Mouse (Mus musculus) forebrain, embryonic 11.5 days (tissue): Measurements from ENCODE around the gene Tbc1d2b. TPM values are rescaled to one million over a fixed set of nuclear protein-coding genes. Genes with fewer than 3 reads are reported as not detected.

ENCODE experiments used
- ATAC-seq: fragments of 200-750 bp; cut with Nextera tagmentation; replicated peaks from 2 replicates; pipeline ENCODE4 v1.8.0; 2017; ENCODE audit warnings: moderate TSS enrichment; ENCODE audit not compliant: low FRiP score
- DNase-seq: peaks from one replicate; pipeline ENCODE4 v3.0.0-alpha.2; 2017; ENCODE audit warnings: low spot score
- H3K27ac ChIP-seq: fragments of 300-500 bp; sonication (generic); 2 replicates; pipeline ENCODE4 v1.5.1; 2014; ENCODE audit warnings: low read depth, low read length
- H3K27me3 ChIP-seq: fragments of 300-500 bp; sonication (generic); 2 replicates; pipeline ENCODE4 v1.6.1; 2014; ENCODE audit warnings: mild to moderate bottlenecking, low read length, mixed read lengths; ENCODE audit not compliant: control insufficient read depth, insufficient read depth
- H3K36me3 ChIP-seq: fragments of 300-500 bp; sonication (generic); 2 replicates; pipeline ENCODE4 v1.6.1; 2014; ENCODE audit warnings: mild to moderate bottlenecking, low read length, moderate library complexity, mixed read lengths; ENCODE audit not compliant: control insufficient read depth, insufficient read depth
- H3K4me1 ChIP-seq: fragments of 300-500 bp; sonication (generic); replicated peaks from 2 replicates; pipeline ENCODE4 v1.6.1; 2014; ENCODE audit warnings: low read length, mixed read lengths; ENCODE audit not compliant: control insufficient read depth, insufficient read depth
- H3K4me2 ChIP-seq: fragments of 300-500 bp; sonication (generic); 2 replicates; pipeline ENCODE4 v1.6.1; 2014; ENCODE audit warnings: low read depth, mild to moderate bottlenecking, low read length, moderate library complexity, mixed read lengths; ENCODE audit not compliant: severe bottlenecking
- H3K4me3 ChIP-seq: fragments of 300-500 bp; sonication (generic); 2 replicates; pipeline ENCODE4 v1.5.1; 2014; ENCODE audit warnings: low read depth, low read length
- H3K9ac ChIP-seq: fragments of 300-500 bp; sonication (generic); 2 replicates; pipeline ENCODE4 v1.6.1; 2014; ENCODE audit warnings: low read length
- H3K9me3 ChIP-seq: fragments of 300-500 bp; sonication (generic); 2 replicates; pipeline ENCODE4 v1.6.1; 2016; ENCODE audit warnings: low read length, mixed read lengths; ENCODE audit not compliant: control insufficient read depth
- WGBS: fragments of 180-500 bp; shearing (Covaris S2); extraction: QIAGEN DNeasy Blood & Tissue Kit; methylation state at CpG from one replicate; pipeline ENCODE4 v1.1.7; 2014; 5-methylcytosine and 5-hydroxymethylcytosine counted together
- polyA plus RNA-seq: library from polyadenylated mRNA; unstranded; fragments of >200 nt; fragmentation: Nextera tagmentation; extraction: Ambion mirVana; gene quantifications from 2 replicates; pipeline ENCODE4 v1.2.1, GENCODE M21; 2014

Tbc1d2b gene
- polyA plus RNA-seq, 1 experiment from 2014 or later, result 11.6 TPM

DNA sequence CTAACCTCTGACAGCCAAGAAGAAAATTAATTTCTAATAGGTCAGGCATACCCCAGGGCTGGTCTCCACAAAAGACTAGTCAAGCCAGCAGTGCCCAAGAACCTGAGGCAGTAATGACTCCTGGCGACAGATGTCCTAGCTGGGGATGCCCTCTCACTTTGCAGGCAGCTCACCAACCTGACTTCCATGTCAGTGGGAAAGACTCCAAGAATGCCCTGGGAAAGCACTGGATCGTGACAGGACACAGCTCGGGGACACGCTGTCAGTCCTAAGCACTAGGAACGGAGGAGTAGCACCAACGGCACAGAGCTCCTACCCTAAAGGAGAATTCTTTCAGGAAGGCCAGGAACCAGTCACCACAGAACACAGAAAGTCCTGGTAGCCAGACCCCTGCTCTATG lies 28.3 kb downstream of the Tbc1d2b start:
- no peak overlapping the region for H3K4me3 ChIP-seq
- DNase-seq (no peak), ATAC-seq (no peak)
- 87% methylated on average over 6 of the region's 6 CpGs for WGBS
- H3K9me3 ChIP-seq, result no peaks in the 10 kb centered on the region
- H3K27ac ChIP-seq, result no peak overlapping the region
- H3K4me2 ChIP-seq, result no peak overlapping the region
- H3K9ac ChIP-seq, result no peak overlapping the region
- H3K4me1 ChIP-seq, result no peaks in the 10 kb centered on the region
- H3K36me3 ChIP-seq, result no peaks in the 10 kb centered on the region
- H3K27me3 ChIP-seq, result no peaks in the 10 kb centered on the region

DNA sequence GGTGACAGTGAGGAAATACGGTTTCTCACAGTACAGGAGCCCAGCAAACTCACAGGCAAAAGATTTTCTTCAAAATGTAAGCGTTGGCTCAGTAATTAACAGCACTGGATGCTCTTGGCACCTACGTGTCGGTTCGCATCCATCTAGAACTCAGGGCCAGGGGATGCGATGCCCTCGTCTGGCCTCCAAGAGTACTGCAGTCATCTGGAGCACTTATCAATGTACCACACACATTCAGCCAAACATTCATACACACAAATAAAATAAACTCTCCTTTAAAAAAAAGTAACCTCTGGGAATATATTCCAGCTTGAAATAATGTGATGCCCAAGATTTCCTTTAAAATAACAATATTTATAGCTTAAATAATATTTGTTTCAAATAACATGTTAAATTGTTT lies 29.0 kb downstream of the Tbc1d2b start:
- WGBS, result 70% methylated on average over 7 of the region's 7 CpGs
- no peak overlapping the region for H3K4me3 ChIP-seq
- H3K27me3 ChIP-seq, result no peaks in the 10 kb centered on the region
- H3K27ac ChIP-seq, result no peak overlapping the region
- no peaks in the 10 kb centered on the region for H3K9me3 ChIP-seq
- no peak overlapping the region for H3K4me2 ChIP-seq
- ATAC-seq, result no peak
- H3K4me1 ChIP-seq, result no peaks in the 10 kb centered on the region
- H3K36me3 ChIP-seq, result no peaks in the 10 kb centered on the region
- H3K9ac ChIP-seq, result no peak overlapping the region
- no peak for DNase-seq

DNA sequence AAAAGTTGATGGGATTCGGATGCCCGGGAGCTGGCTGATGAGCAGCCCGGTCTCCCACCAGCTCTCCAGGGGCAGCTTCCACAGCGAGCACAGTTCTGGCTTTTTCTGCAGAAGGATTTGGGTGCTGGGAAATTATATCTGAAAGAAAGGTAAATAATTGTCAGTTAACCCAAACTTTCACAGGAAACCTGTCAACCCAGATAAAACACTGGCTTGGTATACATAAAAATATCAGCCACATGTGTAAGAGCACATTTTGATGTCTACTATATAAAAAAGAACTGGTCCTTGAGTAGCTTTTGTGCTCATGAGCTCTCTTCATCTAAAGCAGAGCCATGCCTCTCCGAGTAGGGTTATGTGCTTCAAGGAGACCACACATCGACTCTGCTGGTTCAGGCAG lies 29.6 kb downstream of the Tbc1d2b start:
- DNase-seq (no peak), ATAC-seq (no peak)
- 96% methylated on average over 6 of the region's 6 CpGs for WGBS
- H3K9ac ChIP-seq, result no peak overlapping the region
- H3K9me3 ChIP-seq, result no peaks in the 10 kb centered on the region
- H3K4me3 ChIP-seq, result no peak overlapping the region
- no peak overlapping the region for H3K27ac ChIP-seq
- no peaks in the 10 kb centered on the region for H3K36me3 ChIP-seq
- no peak overlapping the region for H3K4me2 ChIP-seq
- H3K4me1 ChIP-seq, result no peaks in the 10 kb centered on the region
- no peaks in the 10 kb centered on the region for H3K27me3 ChIP-seq

DNA sequence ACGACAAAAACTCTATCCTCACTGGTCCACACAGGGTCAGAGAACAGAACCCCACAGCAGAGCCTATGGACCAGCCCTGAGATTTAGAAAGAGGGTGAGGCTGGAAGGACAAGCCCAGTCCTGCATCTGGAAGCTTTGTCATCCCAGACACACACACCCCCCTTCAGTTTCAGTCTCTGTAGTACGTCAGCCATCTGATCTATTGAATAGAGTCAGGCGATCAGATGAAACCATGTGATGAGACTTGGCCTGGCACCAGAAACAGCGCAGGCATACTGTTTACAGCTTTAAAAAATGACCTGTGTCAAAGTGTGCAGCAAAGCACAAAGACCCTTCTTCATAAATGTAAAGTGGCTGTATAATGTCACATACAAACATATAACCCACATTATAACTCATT lies 30.0 kb downstream of the Tbc1d2b start:
- ATAC-seq (no peak), DNase-seq (no peak)
- no peaks in the 10 kb centered on the region for H3K4me1 ChIP-seq
- H3K9ac ChIP-seq, result no peak overlapping the region
- no peaks in the 10 kb centered on the region for H3K27me3 ChIP-seq
- 83% methylated on average over 4 of the region's 4 CpGs for WGBS
- no peak overlapping the region for H3K27ac ChIP-seq
- no peak overlapping the region for H3K4me2 ChIP-seq
- no peaks in the 10 kb centered on the region for H3K9me3 ChIP-seq
- no peaks in the 10 kb centered on the region for H3K36me3 ChIP-seq
- H3K4me3 ChIP-seq, result no peak overlapping the region

DNA sequence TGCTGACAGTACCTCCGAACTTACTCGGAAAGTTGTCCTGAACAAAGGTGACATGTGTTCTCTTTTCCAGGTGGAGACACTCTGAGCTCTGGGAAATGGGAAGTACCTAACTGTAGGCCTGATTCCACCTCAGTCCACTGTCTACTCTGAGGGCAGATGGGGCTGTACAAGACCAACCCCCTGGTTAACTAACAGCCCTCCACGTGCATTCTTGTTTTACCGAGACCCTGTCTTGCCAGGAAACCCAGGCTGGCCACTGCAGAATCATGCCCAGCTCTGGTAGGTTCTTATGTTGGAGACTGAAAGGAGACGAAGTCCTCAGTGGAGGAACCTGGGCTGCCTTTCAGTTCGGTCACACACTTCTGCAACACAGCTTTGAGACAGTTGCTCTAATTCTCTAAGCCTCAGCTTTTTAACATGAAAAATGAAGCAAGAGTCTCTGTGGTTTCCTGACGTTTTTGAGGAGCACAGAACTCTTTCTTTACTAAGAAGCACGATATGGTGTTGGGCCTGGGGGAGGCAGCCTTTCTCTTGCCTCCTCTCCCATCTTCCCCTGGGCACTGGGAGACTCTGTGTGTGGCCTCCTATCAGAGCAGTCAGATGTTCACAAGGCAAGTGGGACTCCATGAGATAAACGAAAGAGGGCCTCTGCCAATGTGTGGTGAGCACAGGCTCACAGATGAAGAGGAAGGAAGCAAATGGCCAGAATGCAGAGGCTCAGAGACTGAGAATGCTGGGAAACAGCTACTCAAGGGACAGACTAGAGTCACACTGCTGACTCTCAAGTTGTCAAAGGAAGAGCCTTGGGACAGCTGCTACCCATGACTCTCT lies 33.2 kb downstream of the Tbc1d2b start:
- 90% methylated on average over 9 of the region's 9 CpGs for WGBS
- Histone ChIP-seq H3K4me1 (no peaks in the 10 kb centered on the region), H3K4me3 (no peak overlapping the region), H3K4me2 (no peak overlapping the region), H3K9me3 (no peaks in the 10 kb centered on the region), H3K27ac (no peak overlapping the region), H3K36me3 (no peaks in the 10 kb centered on the region), H3K27me3 (no peaks in the 10 kb centered on the region), H3K9ac (no peak overlapping the region)
- ATAC-seq (0 out of 2 replicates have a peak, but pooled peaks have one; percentile 48), DNase-seq (no peak)

DNA sequence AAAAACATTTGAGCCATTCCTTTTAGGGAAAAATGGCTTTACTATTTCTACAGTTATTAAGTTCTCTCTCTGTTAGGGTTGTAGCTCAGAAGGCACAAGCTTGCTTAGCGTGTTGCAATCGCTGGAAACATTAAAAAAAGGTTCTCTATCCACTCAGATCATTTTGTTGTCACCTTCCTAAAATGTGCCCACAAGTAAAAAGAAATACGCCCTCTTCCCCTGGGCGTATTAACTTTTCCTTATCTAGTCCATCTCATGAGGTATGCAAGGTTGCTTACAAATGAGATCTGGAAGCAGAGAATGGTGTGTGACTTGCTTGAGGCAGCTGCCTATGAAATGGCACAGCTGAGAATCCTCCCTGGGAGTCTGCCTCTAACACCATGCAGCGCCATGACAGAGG lies 33.8 kb downstream of the Tbc1d2b start:
- WGBS, result 95% methylated on average over 5 of the region's 5 CpGs
- DNase-seq, result no peak
- no peak overlapping the region for H3K9ac ChIP-seq
- H3K4me2 ChIP-seq, result no peak overlapping the region
- ATAC-seq, result no peak
- no peaks in the 10 kb centered on the region for H3K9me3 ChIP-seq
- H3K4me3 ChIP-seq, result no peak overlapping the region
- H3K4me1 ChIP-seq, result no peaks in the 10 kb centered on the region
- no peaks in the 10 kb centered on the region for H3K36me3 ChIP-seq
- no peak overlapping the region for H3K27ac ChIP-seq
- H3K27me3 ChIP-seq, result no peaks in the 10 kb centered on the region

DNA sequence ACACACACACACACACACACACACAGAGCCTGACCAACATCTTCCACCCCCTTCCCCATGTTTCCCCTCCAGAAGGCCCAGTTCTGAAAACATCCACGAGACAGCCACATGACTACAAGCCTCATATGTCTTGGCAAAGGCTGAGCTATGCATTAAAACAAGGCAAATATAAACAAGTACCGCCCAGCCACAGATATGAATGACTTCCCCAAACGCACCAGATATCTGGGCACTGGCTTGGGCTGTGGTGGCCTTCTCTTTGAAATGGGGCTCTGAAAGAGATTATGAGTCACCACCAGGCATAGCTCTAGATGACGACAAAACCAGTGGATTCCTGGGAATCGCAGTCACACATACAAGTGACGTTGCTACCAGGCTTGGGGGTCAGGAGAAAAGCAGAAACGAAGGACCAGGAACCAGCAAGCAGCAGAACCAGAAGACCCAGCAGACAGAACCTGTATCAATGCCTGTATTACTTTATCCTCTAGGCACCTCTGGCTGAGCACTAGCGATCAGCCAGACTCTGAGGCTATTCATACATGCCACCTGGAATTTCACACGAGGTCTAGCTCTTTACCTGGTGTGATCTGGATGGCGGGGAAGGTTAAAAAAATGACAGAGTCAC lies 35.2 kb downstream of the Tbc1d2b start:
- Histone ChIP-seq H3K4me1 (no peaks in the 10 kb centered on the region), H3K4me3 (no peak overlapping the region), H3K36me3 (no peaks in the 10 kb centered on the region), H3K9ac (no peak overlapping the region), H3K27ac (no peak overlapping the region), H3K9me3 (no peaks in the 10 kb centered on the region), H3K4me2 (no peak overlapping the region), H3K27me3 (no peaks in the 10 kb centered on the region)
- no peak for ATAC-seq
- WGBS, result 90% methylated on average over 10 of the region's 10 CpGs
- DNase-seq, result no peak

DNA sequence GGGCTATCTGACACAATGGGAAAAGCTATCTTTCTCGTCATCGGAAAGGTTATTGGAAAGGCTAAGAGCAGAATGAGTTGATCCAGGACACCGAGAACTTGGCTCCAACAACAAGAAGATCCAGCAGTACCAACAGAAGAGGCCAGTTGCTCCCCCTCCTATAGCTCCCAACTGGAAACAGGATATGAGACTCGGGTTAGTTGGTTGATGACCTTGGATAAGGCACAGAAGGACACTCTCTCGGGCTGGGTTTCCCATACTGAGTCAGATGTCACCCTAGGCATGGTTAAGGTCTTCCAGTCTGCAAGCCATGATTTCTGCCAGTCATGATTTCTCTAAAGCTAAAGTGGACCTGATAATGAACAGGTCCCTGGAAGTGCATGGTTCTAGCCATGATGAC lies 35.8 kb downstream of the Tbc1d2b start:
- 94% methylated on average over 5 of the region's 5 CpGs for WGBS
- H3K27me3 ChIP-seq, result no peaks in the 10 kb centered on the region
- no peak overlapping the region for H3K4me3 ChIP-seq
- no peaks in the 10 kb centered on the region for H3K36me3 ChIP-seq
- no peak overlapping the region for H3K27ac ChIP-seq
- H3K9me3 ChIP-seq, result no peaks in the 10 kb centered on the region
- ATAC-seq, result no peak
- H3K4me2 ChIP-seq, result no peak overlapping the region
- no peak overlapping the region for H3K9ac ChIP-seq
- no peak for DNase-seq
- H3K4me1 ChIP-seq, result no peaks in the 10 kb centered on the region
